Comparison of ENCODE assay signal across 20 mouse cellular contexts in genomic region chr14:54435194-54435918, GRCm38 (mm10). TPM values are rescaled to one million over a fixed set of nuclear protein-coding genes. Genes with fewer than 3 reads are reported as not detected.
DNase-seq lines count a peak whose midpoint lies in the region; ATAC-seq and TF ChIP-seq lines count a peak whose summit lies in the region.
"Had no signal": no experiment of that assay in that cellular context is flagged by ENCODE, and none has a peak within 500 bp of the region (broad histone marks: within the 10 kb centered on the region; RNA-seq: fewer than 3 reads in every experiment).

No protein-coding gene starts in this region.

- H3K27ac ChIP-seq in lung, embryonic 14.5 days (ENCODE audit: low read depth), result no peak overlapping the region
- H3K27ac ChIP-seq: hindbrain, embryonic 13.5 days; kidney, embryonic 15.5 days; limb, embryonic 13.5 days; liver, embryonic 13.5 days; midbrain, embryonic 15.5 days had no signal

- 0 out of 2 replicates have a peak, but pooled peaks have one; percentile 5 for TF ChIP-seq CTCF in lung, embryonic 14.5 days (IDR thresholded peaks at IDR 0.05; ENCODE audit: low read depth)
- no peak for TF ChIP-seq CTCF in G1E (IDR thresholded peaks at IDR 0.05; ENCODE audit: low read depth, low read length)

- DNase-seq in lung, embryonic 14.5 days, result no peak
- DNase-seq in lung, postnatal 36 days, result no peak
- DNase-seq in thymus, postnatal 4 days, result peak; percentile 28
- DNase-seq in thymus, postnatal 14 days, result no peak
- no peak for DNase-seq in G1E (ENCODE audit: low spot score)
- DNase-seq in layer of hippocampus, postnatal 10 days (ENCODE audit: low spot score in 2 of 2), result no peak
- no peak for DNase-seq in ovary, postnatal 10 days (ENCODE audit: low spot score)
- DNase-seq: adrenal gland, adult 8-10 months; cerebellum, adult 11 months; cerebellum, postnatal 10 days; gastrocnemius, adult 2 months; kidney, postnatal 4 days; liver, embryonic 13.5 days; right cerebral cortex, postnatal 4 days had no signal

- no peaks in the 10 kb centered on the region for H3K27me3 ChIP-seq in lung, embryonic 14.5 days (ENCODE audit: insufficient read depth, low read length)
- H3K27me3 ChIP-seq in G1E (ENCODE audit: insufficient read depth, low read length), result peaks cover under 1% of the 10 kb centered on the region; the same call in 1 of the 2 replicates
- H3K27me3 ChIP-seq: heart, embryonic 12.5 days; kidney, embryonic 15.5 days; limb, embryonic 13.5 days; midbrain, embryonic 15.5 days had no signal

- H3K36me3 ChIP-seq in lung, embryonic 14.5 days (ENCODE audit: insufficient read depth), result peaks cover 55% of the 10 kb centered on the region
- peaks cover 79% of the 10 kb centered on the region for H3K36me3 ChIP-seq in G1E (replicated peaks)
- H3K36me3 ChIP-seq: midbrain, embryonic 15.5 days had no signal

- 72% methylated on average over 11 of the region's 11 CpGs for WGBS in lung, embryonic 14.5 days

- no peak overlapping the region for H3K4me3 ChIP-seq in lung, embryonic 14.5 days (ENCODE audit: low read depth, low read length)
- peak overlapping the region; percentile 20; the same call in 1 of the 2 replicates for H3K4me3 ChIP-seq in G1E (ENCODE audit: low read depth, low read length)
- H3K4me3 ChIP-seq: heart, embryonic 12.5 days; hindbrain, embryonic 13.5 days; kidney, embryonic 15.5 days; liver, embryonic 13.5 days; midbrain, embryonic 15.5 days had no signal

- H3K9me3 ChIP-seq in lung, embryonic 14.5 days (ENCODE audit: low read depth, low read length), result no peaks in the 10 kb centered on the region
- no peaks in the 10 kb centered on the region for H3K9me3 ChIP-seq in G1E (replicated peaks)
- H3K9me3 ChIP-seq: heart, embryonic 12.5 days; hindbrain, embryonic 13.5 days; kidney, embryonic 15.5 days; limb, embryonic 13.5 days; liver, embryonic 13.5 days; midbrain, embryonic 15.5 days had no signal

- no peak overlapping the region for H3K9ac ChIP-seq in lung, embryonic 14.5 days
- H3K9ac ChIP-seq: heart, embryonic 12.5 days; hindbrain, embryonic 13.5 days; kidney, embryonic 15.5 days; liver, embryonic 13.5 days; midbrain, embryonic 15.5 days had no signal

- no peak overlapping the region for H3K4me2 ChIP-seq in lung, embryonic 14.5 days
- H3K4me2 ChIP-seq: heart, embryonic 12.5 days; hindbrain, embryonic 13.5 days; liver, embryonic 13.5 days; midbrain, embryonic 15.5 days had no signal

- no peak for ATAC-seq in lung, embryonic 14.5 days (ENCODE audit: insufficient read depth)
- ATAC-seq in G1E (ENCODE audit: extremely low read depth, insufficient number of reproducible peaks, low FRiP score, poor library complexity, severe bottlenecking), result no peak
- ATAC-seq: midbrain, embryonic 15.5 days had no signal

- H3K4me1 ChIP-seq in lung, embryonic 14.5 days (ENCODE audit: insufficient read depth), result peaks cover 21% of the 10 kb centered on the region
- peaks cover 69% of the 10 kb centered on the region for H3K4me1 ChIP-seq in G1E (ENCODE audit: insufficient read depth, low read depth, low read length)

RNA-seq across cellular contexts. Expression of gene Mmp14, which starts 3.9 kb away (rescaled TPM):
- polyA plus RNA-seq in lung, embryonic 14.5 days (2014; fragmentation: Nextera tagmentation; extraction: Ambion mirVana), result 182 and 187 TPM in 2 replicates
- total RNA-seq in G1E (2014; fragmentation: Nextera tagmentation), result 60.4 and 66.0 TPM in 2 replicates
- 28.6 and 33.8 TPM in 2 replicates for total RNA-seq in G1E (2017)
- polyA plus RNA-seq in G1E (2012), result 108 and 147 TPM in 2 replicates
- total RNA-seq in layer of hippocampus, postnatal 10 days (2021), result 10 to 100 TPM; 39.1 to 41.0 TPM

RNA-seq across cellular contexts. Expression of gene Mrpl52, which starts 8.6 kb away (rescaled TPM):
- polyA plus RNA-seq in lung, embryonic 14.5 days (2014; fragmentation: Nextera tagmentation; extraction: Ambion mirVana), result 274 and 280 TPM in 2 replicates
- total RNA-seq in G1E (2014; fragmentation: Nextera tagmentation) (318 and 469 TPM in 2 replicates), G1E (2017) (238 and 282 TPM in 2 replicates)
- polyA plus RNA-seq in G1E (2012), result 1,643 and 2,190 TPM in 2 replicates
- total RNA-seq in layer of hippocampus, postnatal 10 days (2021), result 100 to 1,000 TPM; 109 to 138 TPM

RNA-seq across cellular contexts. Expression of gene Slc7a7, which starts 17.8 kb away (rescaled TPM):
- 7.4 and 7.6 TPM in 2 replicates for polyA plus RNA-seq in lung, embryonic 14.5 days (2014; fragmentation: Nextera tagmentation; extraction: Ambion mirVana)
- total RNA-seq in G1E (2014; fragmentation: Nextera tagmentation) (4.6 and 6.2 TPM in 2 replicates), G1E (2017) (0.55 and 0.76 TPM in 2 replicates)
- polyA plus RNA-seq in G1E (2012), result 0.88 and 1.1 TPM in 2 replicates
- total RNA-seq in layer of hippocampus, postnatal 10 days (2021), result 1 to 10 TPM; 2.5 to 2.7 TPM

RNA-seq across cellular contexts. Expression of gene Lrp10, which starts 28.6 kb away (rescaled TPM):
- polyA plus RNA-seq in lung, embryonic 14.5 days (2014; fragmentation: Nextera tagmentation; extraction: Ambion mirVana), result 46.1 and 46.2 TPM in 2 replicates
- total RNA-seq in G1E (2014; fragmentation: Nextera tagmentation) (36.3 and 44.4 TPM in 2 replicates), G1E (2017) (25.5 and 39.7 TPM in 2 replicates)
- polyA plus RNA-seq in G1E (2012), result 226 and 280 TPM in 2 replicates
- 10 to 100 TPM; 40.3 to 42.2 TPM for total RNA-seq in layer of hippocampus, postnatal 10 days (2021)

RNA-seq across cellular contexts. Expression of gene Rem2, which starts 40.5 kb away (rescaled TPM):
- polyA plus RNA-seq in lung, embryonic 14.5 days (2014; fragmentation: Nextera tagmentation; extraction: Ambion mirVana), result 8.1 and 8.3 TPM in 2 replicates
- not detected in 2 replicates for total RNA-seq in G1E (2014; fragmentation: Nextera tagmentation)
- not detected in 2 replicates for total RNA-seq in G1E (2017)
- 0.06 and 0.08 TPM in 2 replicates for polyA plus RNA-seq in G1E (2012)
- total RNA-seq in layer of hippocampus, postnatal 10 days (2021), result 10 to 100 TPM; 26.9 to 31.5 TPM
- total RNA-seq: gastrocnemius, adult 2 months; heart, postnatal 25 days had no signal
